Mouse (Mus musculus) ES-CJ7 (cell line): ENCODE data around the gene Itk.

ENCODE experiments used
- DNase-seq: peaks from one replicate; pipeline ENCODE4 v3.0.0; 2011; ENCODE audit warnings: low read depth, low spot score

The Itk gene

DNA sequence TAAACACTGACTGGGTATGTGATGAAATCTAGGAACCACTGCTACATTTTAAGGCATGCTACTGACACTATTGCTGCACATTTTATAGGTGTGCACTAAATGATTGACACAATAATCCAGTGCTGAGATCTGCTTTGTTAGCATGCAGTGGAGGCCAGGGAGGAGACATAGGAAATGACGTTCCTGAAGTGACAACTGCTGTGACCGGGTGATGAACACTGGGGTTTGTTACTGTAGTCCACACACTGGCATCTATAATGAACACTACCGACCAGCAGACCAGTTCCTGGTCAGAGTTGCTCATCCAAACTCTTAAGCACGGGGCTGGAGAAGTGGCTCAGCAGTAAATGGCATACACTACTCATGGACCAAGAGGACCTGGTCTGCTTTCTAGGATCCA, 4.1 kb upstream of the Itk start:
- no peak for DNase-seq

DNA sequence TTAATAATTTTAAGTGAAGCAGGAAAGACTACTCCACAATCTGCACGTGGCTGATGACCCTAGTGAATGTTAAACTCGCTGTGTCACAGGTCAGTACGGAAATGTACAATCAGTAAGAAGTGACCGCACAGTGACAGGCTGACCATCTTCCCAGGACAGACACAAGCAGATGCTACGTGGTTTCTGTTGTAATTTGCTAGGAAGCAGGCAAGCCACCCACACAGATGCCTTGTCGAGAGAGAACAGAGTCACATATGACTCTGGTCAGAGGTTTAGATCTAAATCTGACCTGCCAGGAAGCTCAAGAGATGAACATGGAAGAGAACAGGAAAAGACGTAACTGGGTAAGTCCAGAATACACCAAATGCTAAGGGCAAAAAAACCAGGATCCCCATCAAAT, 3.6 kb upstream of the Itk start:
- DNase-seq, result no peak

DNA sequence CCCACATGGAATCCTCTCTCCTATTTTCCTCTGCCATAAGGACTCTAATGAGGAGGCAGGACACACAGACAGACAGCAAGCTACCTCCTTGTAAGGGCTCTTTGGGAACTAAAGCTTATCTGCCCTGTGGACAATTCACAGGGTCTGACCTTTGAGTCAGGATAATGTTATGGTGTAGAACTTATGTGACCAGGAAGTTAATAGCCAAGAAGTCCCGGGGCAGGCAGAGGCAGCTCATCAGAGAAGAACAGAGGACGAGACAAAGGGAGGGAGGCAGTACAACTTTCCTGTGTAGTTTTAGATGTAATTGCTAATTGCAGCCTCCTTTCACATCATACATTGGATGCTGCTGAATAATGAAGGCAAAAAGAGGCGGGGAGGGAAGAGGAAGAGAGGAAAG, 1.3 kb upstream of the Itk start:
- no peak for DNase-seq

DNA sequence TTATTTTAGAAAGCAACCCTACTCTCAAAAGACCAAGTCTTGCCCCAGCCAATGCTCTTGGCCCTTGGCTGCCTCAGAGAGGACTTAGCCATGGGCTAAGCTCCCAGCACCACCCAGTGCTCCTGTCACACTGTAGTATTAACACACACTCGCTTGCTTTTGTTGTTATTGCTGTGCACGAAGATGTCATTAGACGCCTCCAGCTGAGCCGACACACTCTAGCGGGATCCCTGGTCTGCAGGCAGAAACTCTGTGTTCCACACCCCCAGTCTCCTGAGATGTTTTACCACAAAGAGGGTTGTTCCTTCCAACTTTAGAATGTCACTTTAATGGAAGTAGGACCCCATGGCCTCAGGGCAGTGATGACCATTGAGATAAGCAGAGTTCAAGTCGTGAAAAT, 877 bp downstream of the Itk start:
- no peak for DNase-seq

DNA sequence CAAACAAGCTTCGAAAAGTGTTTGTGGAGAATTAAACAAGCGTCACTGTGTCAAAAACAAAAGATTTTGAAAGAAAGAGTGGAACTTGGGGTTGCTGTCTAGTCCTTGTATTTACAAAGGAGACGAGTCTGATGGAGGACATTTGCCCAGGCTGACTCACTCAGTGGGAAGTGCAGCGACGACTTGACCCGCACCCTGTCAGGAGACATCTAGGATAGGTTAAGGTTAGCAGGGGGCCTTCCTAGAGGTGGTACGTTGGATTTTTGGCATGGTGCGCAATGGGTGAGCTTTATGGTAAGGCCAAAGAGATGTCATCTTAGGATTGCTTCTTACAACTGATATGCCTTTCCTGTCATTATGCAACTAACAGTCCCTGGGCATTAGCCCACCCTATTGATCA, 2.3 kb downstream of the Itk start:
- no peak for DNase-seq

DNA sequence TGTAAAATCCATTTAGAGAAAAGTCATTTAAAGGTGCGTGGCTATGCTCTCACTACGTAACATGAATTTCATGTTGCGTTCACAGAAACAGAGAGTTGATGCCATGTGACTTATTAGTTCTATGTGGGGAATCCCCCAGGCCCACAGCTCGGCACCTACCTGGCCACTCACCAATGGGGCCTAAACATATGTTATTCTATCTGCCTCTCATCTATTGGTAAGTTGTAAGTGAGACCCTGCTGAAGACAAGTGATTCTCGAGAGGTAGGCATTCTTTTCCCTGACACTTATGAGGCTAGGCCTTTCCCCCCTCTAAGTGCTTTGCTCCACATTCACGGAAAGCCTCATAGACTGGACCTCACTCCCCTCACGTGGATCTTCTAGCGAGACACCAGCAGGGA, 2.8 kb downstream of the Itk start:
- no peak for DNase-seq

DNA sequence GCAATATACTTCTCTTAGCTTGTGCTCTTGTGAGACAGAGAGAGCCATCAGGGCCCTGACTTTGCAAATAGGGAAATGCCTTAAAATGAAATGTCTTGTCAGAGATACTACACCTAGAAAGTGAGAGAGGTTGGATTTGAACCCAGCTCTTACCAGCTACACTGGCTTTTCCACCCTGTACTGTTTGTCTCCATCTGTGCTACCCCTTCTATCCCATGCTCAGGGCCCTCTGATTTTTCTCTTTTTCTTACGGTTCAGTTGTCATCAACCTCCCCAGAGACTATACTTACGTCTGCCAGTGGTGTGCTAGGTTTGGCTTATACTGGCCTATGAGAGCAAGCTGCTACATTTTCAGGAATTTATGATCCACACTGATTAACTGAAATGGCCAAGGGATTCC, 4.4 kb downstream of the Itk start:
- DNase-seq, result no peak

DNA sequence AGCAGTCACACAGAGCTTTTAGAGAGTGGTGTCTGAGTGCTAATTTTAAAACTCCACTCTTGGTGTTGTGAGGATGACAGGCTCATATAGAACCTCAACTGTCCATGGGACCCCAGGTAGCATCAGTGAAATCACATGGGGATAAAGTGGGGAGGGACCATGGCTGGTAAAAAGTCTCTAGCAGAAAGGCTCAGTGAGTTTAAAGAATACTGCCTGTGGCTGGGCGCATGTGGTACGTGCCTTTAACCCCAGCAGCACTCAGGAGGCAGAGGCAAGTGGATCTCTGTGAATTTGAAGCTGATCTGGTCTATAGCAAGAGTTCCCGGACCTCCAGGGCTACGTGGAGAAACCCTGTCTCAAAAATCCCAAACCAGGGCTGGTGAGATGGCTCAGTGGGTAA, 6.8 kb downstream of the Itk start:
- DNase-seq, result no peak

DNA sequence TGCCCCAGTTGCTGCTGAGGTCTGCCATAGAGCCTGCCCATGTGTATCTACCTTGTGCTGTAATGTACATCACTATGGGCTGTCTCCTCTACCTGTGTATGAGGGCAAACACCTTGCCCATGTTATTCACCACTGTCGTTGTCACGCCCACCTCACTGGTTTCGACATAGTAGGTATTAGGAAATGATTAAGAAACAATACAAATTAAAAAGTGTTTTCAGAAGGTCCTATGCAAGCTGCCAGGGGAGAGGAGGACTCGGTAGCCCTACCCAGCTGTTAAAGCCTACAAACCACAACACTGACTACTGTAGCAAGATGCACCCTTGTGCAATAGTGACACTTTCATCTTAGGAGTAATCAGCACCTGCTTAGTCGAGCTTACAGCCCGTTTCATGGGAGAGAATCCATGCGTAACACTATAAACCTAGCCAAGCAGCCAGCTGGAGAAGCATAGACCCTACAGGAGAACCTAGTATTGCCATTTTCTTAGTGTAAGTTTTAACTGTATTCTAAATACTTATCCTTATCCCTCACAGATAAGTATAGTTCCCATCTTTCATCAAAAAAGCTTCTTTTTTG, 9.1 kb downstream of the Itk start:
- no peak for DNase-seq

DNA sequence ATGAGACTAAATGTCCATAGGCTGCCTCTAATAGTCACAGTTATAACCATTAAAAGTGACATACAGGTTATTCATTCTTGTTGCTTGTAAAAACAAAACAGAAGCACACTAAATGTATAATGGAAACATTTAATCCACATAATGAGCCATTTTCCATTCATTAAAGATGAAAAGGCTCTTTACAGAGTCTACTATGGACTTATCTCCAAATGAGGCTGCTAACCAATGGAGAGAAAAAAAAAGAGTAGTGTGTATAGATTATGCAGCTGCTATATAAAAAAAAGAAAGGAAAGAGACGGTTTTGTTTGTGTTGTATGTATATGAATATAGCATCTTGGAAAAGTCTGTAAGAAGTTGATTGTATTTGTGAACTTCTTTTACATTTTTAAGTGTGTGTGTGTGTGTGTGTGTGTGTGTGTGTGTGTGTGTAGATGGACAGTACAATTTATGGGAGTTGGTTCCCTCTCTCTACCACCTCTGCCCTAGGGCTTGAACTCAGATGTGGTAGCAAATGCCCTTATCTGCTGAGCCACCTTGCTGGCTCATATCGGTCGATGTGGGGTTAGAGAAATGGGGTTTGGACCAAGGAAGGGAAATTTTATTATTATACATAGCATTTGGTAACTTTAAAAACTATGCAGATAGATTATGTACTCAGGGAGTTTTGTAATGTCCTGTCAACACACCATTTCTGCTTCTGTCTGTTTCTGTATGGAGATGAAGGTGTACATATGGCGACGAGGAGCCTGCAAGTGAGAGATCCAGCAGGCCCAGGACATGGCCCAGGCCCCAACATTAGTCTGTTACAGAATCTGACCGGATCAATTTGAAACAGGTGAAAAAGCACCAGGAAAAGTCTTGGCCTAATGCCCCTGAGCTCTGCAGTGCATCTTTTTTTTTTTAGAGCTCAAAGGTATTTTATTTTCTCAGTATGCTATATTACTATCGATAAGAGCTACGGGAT, 11.2 kb downstream of the Itk start:
- DNase-seq, result no peak

DNA sequence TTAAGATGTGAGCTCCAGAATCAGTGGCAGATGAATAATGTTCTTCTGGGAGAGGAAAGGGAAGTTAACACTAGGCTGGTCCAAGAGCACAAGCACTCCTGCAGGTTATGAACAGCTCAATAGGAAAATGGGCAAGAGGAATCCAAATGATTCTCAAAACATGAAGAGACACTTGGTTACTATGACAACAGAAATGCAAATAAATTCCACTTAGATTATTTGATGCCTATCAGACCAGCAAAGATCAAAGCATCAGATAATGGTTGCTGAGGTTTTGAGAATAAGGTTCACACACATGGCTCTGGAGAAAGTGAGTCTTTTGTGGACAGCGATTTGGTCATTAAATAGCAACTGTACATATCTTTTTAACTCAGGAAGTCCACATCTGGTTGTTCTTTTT, 12.0 kb downstream of the Itk start:
- DNase-seq, result no peak

DNA sequence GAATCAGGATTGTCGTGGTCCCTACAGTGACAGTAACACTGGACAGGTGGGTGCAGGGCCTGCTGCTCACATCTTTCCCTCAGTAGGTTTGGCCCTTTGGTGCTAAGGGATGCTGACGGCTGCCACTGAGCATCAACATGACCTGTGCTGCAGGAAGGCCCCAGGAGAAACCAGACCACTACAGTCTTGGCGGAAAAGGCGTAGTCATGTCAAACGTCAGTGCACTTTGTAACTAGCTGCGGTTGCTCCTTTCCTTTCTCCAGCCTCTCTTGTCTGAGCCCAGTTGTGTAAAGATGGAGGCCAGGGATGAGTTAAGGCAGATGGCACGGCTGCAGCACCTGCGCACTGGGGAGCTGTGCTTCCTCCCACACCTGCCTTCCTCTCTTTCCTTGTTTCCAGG, 14.3 kb downstream of the Itk start:
- no peak for DNase-seq

DNA sequence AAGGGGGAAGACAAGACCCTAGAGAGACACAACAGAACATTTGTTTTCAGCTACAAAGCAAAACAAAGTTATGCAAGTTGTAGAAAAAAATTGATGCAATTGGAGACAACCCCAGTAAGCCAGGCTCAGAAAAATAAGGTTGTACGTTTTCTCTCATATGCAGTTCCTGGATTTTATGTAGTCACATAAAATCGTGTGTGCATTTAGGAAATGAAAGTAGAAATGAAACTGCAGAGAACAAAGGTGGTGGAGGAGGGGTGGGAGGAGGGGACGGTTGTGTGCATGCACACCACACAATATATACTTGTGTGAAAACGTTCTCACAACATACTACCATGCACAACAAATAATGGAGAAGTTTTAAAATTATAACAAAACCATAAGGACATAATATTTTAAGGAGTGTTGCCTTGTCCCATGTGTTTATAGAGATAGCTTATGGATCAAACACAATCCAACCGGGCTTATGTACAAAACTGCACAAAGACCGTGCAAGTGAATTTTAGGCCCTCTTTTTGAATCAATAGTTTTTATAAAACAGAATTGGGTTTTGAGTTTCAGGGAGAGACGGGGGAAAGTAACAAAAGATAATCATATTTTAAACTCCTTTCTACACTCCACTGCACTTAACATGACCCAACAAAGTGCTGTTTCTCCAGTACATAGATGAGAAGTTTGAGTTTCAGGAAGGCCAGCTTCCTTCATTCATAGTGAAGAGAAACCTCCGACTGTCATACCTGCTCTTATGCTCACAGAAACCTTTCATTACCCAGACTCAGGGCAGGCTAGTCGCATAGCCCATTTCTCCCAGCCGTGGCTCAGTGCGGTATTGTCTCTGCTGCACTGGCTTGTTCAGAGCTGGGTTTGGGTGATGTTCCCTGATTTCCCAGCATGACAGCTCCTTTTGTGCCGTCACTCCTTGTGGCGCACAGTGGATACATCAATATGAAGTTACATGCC, 16.0 kb downstream of the Itk start:
- no peak for DNase-seq

DNA sequence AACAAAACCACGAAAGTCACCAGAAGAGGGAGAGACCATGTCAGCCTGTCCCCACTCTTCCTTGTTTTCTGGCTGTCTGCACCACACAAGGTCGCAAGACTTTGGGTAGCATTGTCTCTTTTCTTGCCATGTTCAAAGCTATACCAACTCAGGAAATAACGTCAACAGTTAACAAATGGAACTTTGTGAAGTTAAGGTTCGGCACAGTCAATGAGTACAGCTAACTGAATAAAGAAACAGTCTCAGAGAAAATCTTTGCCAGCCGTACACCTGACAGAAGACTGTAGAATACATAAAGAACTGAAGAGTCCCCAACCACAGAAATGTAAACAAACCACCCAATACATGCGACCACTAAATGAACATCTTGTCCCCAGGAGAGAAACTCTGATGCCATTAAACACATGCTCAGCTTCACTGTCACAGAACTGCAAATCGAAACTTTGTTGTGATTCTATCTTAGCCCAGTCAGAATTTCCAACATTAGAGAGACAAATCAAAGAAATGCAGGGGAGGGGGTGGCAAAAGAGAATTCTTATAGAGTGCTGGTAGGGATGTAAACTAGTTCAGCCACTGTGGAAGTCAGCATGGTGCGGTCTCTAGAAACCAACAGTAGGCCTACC, 16.9 kb downstream of the Itk start:
- no peak for DNase-seq

DNA sequence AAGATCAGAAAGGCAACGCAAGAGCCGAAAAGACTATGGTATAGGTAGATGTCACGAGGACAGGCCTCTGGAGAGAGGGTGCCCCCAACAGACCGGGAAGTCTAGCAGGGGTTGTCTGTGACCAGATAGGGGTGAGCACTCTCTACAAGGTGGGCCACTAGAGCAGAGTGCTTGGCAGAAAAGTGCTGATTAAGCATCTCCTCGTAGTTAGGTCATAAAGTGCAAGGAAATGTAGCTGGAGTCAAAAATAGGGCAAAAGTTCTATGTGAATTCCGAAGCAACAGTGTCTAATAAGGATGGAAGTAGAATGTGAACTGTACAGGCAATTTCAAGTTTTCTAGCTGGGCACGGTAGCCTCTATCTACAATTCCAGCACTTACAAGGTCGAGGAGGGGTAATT, 18.1 kb downstream of the Itk start:
- DNase-seq, result no peak

DNA sequence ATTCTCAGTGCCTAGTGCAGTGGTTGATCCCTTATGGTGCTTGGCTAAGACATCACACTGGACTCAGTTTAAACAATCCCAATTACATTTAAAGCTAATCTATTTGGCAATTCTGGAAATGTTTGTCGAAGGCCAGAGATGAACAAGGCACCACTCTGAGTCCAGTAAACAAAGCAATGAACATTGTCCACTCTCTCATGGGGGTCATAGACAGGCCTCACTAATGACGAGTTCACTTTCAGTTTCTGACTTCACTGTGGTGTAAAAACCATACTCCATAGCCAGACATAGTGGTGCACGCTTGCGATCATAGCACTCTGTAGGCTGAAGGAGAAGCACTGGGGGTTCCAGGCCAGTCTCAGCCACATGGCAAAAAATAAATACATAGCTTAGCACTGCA, 18.9 kb downstream of the Itk start:
- DNase-seq, result no peak

DNA sequence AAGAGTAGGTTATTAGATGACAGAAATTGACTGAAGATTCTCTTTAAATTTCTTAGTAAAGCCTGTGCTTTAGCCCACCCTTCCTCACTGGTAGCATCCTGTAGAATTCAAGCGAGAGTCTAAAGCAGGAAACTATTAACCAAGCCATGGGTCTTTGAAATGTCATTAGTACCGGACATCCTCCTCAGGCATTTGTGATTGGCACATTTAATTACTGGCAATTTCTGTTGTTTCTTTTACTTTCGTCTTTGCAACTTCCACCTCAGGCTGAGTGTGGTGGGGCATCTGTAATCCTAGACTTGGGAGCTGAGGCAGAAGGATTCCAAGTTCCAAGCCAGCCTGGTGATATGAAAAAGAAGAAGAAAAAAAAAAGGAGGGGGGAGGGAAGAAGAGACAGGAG, 23.0 kb downstream of the Itk start:
- no peak for DNase-seq

DNA sequence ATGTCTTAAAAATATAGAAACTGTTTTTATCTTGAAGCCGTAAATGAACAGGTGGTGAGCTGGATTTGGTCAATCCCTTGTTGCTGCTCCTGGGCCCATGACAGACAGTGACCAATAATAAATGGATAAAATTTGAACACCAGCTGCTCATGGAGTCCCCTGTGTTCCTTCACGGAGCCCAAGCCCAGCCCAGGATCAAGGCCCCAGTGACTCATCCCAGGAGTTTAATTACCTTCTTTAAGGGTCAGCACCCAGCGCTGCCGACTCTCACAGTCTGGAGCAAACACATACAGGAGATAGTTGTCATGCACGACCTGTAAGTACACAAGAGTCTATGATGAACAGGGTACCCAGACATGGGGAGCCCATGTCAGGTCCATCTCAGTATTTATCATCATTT, 23.6 kb downstream of the Itk start:
- no peak for DNase-seq

DNA sequence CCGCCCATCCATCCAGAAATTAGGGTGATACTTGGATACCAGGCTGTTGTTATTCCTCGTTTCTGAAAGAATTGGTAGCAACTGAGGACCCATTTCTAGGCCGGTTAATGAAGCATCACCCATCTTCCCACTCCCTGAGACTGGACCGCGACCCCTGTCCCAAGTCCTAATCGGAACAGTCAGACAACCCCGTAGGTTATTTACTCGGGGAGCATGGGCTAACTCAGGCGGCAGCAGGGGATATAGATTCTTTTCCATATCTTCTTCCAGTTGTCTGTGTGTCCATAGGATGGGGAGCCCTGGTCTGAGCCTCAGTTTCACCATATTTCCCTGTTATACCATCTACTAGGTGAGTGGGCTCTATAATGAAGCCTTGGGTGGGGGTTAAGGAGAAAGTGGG, 25.5 kb downstream of the Itk start:
- no peak for DNase-seq

DNA sequence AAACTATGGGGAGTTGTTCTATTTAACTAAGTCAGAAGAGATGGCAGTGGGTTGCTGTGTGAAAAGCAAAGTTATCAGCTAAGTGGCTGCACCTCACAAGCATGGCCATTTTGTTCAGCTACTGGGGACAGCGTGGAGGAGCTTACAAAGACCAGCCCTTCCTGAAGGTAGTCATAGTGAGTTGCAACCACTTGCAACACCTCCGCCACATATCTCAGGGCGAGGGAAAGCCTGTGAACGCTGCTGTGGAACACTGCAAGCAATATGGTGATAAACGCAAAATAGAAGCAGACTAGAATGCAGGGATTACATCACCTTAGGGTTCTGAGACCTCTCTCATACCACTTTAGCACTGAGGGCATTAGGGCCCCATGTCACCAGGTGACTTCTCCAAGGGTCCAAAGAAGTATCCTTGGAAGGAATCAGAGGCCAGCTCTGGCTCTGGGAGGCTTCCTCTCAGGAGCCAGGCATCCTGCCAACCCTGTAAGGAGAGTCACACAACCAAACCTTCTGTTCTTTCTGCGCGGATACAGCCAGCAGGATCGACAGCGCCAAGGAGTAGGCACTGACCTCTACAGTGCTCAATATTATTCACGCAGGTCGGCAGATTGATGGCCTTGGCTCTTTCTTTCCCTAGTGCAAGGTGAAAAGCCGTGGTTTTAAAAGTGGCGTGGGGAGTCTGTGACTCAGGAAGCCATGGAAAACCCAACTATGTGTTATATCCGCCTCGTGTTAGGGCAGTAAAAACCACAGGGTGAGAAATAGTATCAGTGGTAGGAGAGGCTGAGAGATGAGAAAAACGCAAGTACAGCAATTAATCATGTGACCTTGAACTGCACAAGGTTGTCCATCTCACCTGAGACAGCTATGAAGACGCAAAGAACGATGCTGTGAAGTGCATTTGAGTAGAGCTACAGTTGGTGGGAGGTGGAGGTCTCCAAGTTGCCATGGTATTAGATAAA, 27.0 kb downstream of the Itk start:
- DNase-seq, result no peak
